Mouse (Mus musculus) heart, adult 2 months (tissue): ENCODE results near the gene Ddx47.

Experiments
- CTCF ChIP-seq: fragments of 200-600 bp; IDR thresholded peaks from 2 replicates; pipeline ENCODE4 v1.8.1; 2022; ENCODE audit warnings: antibody characterized with exemption, mild to moderate bottlenecking, moderate library complexity
- EP300 ChIP-seq: fragments of 200-500 bp; IDR thresholded peaks from 2 replicates; pipeline ENCODE4 v1.6.1; 2011; ENCODE audit warnings: low read depth, low read length, control low read depth; ENCODE audit not compliant: insufficient read depth
- POLR2A ChIP-seq: fragments of 200-500 bp; IDR thresholded peaks from 2 replicates; pipeline ENCODE4 v1.6.1; 2011; ENCODE audit warnings: mild to moderate bottlenecking, low read depth, low read length, control low read depth; ENCODE audit not compliant: insufficient read depth

GRCm38 (mm10) chr6:135064621-135065020 is 53.2 kb downstream of the Ddx47 start:
- TF ChIP-seq POLR2A = no peak
- no peak for TF ChIP-seq CTCF
- TF ChIP-seq EP300 = no peak
